Mouse (Mus musculus) liver, postnatal 0 days (tissue): ENCODE results near the gene Zbtb20.

Experiments used
- CTCF ChIP-seq: sonication (generic); IDR thresholded peaks from 2 replicates; pipeline ENCODE4 v1.5.1; 2016; ENCODE audit warnings: antibody characterized with exemption, low read depth
- EP300 ChIP-seq: IDR thresholded peaks from 2 replicates; pipeline ENCODE4 v1.6.1; 2016; ENCODE audit warnings: antibody characterized with exemption, low read depth, mild to moderate bottlenecking

DNA sequence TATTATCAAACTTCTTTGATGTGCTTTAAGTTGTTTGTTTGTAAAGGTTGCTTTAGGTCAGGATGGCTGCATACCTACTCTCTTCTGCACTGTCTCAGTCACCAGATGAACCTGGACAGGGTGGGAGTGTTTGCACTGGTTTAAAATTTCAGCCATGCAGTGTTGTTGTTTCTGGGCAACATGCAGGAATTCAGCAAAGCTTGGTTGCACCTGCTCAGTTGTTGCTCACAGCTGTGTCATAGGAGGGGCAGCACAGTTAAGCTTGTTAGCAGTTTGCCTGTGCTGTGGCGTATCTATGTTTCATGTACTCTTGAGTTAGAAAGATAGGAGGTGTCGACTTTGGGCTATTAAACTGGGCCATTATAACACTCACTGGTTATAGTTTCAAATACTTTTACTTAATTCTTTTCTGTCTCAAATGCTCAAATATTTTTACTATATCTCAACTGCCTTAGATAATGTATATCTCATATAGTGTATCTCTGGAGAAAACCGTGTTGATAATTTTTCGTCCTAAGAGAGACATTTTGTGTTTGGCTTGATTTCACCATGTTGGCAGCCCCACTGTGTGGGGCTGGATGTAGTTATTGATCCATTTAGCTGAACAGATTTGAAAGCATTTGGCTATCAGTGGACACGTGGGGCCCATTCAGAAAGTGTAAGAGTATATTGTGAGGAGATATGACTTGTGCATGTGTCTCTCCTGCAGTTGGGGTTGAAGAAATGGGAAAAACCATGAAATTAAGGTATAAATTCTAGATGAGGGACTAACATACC lies 197.3 kb downstream of the Zbtb20 start:
- TF ChIP-seq CTCF, result no peak
- TF ChIP-seq EP300, result no peak
